Mouse (Mus musculus): Measurements from ENCODE around the gene Gm45808. TPM values are rescaled to one million over a fixed set of nuclear protein-coding genes. Genes with fewer than 3 reads are reported as not detected.

Gene Gm45808
- 0.35 and 0.77 TPM in 2 replicates for polyA plus RNA-seq (2015; fragmentation: Nextera tagmentation; extraction: Ambion mirVana)

GRCm38 (mm10) chr7:45486761-45487415 is at the start of gene Gm45808:
TSS of gene Gm45808 (minus strand) at chr7:45486811.

GRCm38 (mm10) chr7:45525809-45526473 is 39.3 kb upstream of the Gm45808 start, which contains the start of the genes Ppp1r15a and Plekha4:
TSS of gene Ppp1r15a (minus strand) at chr7:45526268.
TSS of gene Plekha4 (plus strand) at chr7:45526330.

GRCm38 (mm10) chr7:45509912-45510787 is 23.5 kb upstream of the Gm45808 start, which contains the start of gene Nucb1:
TSS of gene Nucb1 (minus strand) at chr7:45510406.

GRCm38 (mm10) chr7:45488293-45489204 is 1.9 kb upstream of the Gm45808 start, which contains the start of gene Dhdh:
TSS of gene Dhdh (minus strand) at chr7:45488805.

GRCm38 (mm10) chr7:45481374-45481927 is 5.2 kb downstream of the Gm45808 start, which contains the start of gene Tulp2:
TSS of gene Tulp2 (plus strand) at chr7:45481877.

GRCm38 (mm10) chr7:45466283-45467089 is 20.1 kb downstream of the Gm45808 start, which contains the start of gene Bax:
TSS of gene Bax (minus strand) at chr7:45466898.

GRCm38 (mm10) chr7:45459564-45460140 is 27.0 kb downstream of the Gm45808 start, which contains the start of gene Ftl1:
TSS of gene Ftl1 (minus strand) at chr7:45459884.

GRCm38 (mm10) chr7:45437521-45438276 is 48.9 kb downstream of the Gm45808 start, which contains the start of gene Ruvbl2:
TSS of gene Ruvbl2 (minus strand) at chr7:45438096.

GRCm38 (mm10) chr7:45434203-45435015 is 52.2 kb downstream of the Gm45808 start, which contains the start of gene Gys1:
TSS of gene Gys1 (plus strand) at chr7:45434844.

GRCm38 (mm10) chr7:45420615-45420919 is 66.0 kb downstream of the Gm45808 start, which contains the start of gene Lhb:
TSS of gene Lhb (plus strand) at chr7:45420820.

Small RNA genes lying within 50 kb of the gene (microRNA-seq; reads per million reads assigned to microRNA genes)
- not detected for gene Gm22133 (ENCODE audit: borderline replicate concordance, insufficient number of aligned reads)

Other genes starting within 250 kb of the Gm45808 start
- 3.9 and 5.3 TPM in 2 replicates for gene Cd37, start 247.7 kb downstream of the Gm45808 start, polyA plus RNA-seq (2015; fragmentation: Nextera tagmentation; extraction: Ambion mirVana)
- gene Slc6a16, start 245.7 kb downstream of the Gm45808 start, polyA plus RNA-seq (2015; fragmentation: Nextera tagmentation; extraction: Ambion mirVana), result 0.08 TPM in 1 of 2 replicates, not detected in the other
- gene Slc6a21, start 209.3 kb downstream of the Gm45808 start, polyA plus RNA-seq (2015; fragmentation: Nextera tagmentation; extraction: Ambion mirVana), result not detected in 2 replicates
- 12.4 and 14.0 TPM in 2 replicates for gene Trpm4, start 153.0 kb downstream of the Gm45808 start, polyA plus RNA-seq (2015; fragmentation: Nextera tagmentation; extraction: Ambion mirVana)
- 0.54 and 1.4 TPM in 2 replicates for gene Hrc, start 151.5 kb downstream of the Gm45808 start, polyA plus RNA-seq (2015; fragmentation: Nextera tagmentation; extraction: Ambion mirVana)
- gene Ppfia3, start 119.8 kb downstream of the Gm45808 start, polyA plus RNA-seq (2015; fragmentation: Nextera tagmentation; extraction: Ambion mirVana), result 2.6 and 3.3 TPM in 2 replicates
- 3.1 and 3.2 TPM in 2 replicates for gene Lin7b, start 116.2 kb downstream of the Gm45808 start, polyA plus RNA-seq (2015; fragmentation: Nextera tagmentation; extraction: Ambion mirVana)
- gene Snrnp70, start 91.1 kb downstream of the Gm45808 start, polyA plus RNA-seq (2015; fragmentation: Nextera tagmentation; extraction: Ambion mirVana), result 67.6 and 113 TPM in 2 replicates
- 0.06 and 0.09 TPM in 2 replicates for gene Kcna7, start 81.2 kb downstream of the Gm45808 start, polyA plus RNA-seq (2015; fragmentation: Nextera tagmentation; extraction: Ambion mirVana)
- 0.44 and 0.46 TPM in 2 replicates for gene Ntf5, start 73.1 kb downstream of the Gm45808 start, polyA plus RNA-seq (2015; fragmentation: Nextera tagmentation; extraction: Ambion mirVana)
- not detected in 2 replicates for gene Lhb, start 66.0 kb downstream of the Gm45808 start, polyA plus RNA-seq (2015; fragmentation: Nextera tagmentation; extraction: Ambion mirVana)
- 7.8 and 11.6 TPM in 2 replicates for gene Gys1, start 52.0 kb downstream of the Gm45808 start, polyA plus RNA-seq (2015; fragmentation: Nextera tagmentation; extraction: Ambion mirVana)
- gene Ruvbl2, start 48.7 kb downstream of the Gm45808 start, polyA plus RNA-seq (2015; fragmentation: Nextera tagmentation; extraction: Ambion mirVana), result 45.5 and 60.2 TPM in 2 replicates
- 4,437 and 5,089 TPM in 2 replicates for gene Ftl1, start 26.9 kb downstream of the Gm45808 start, polyA plus RNA-seq (2015; fragmentation: Nextera tagmentation; extraction: Ambion mirVana)
- gene Bax, start 19.9 kb downstream of the Gm45808 start, polyA plus RNA-seq (2015; fragmentation: Nextera tagmentation; extraction: Ambion mirVana), result 172 and 189 TPM in 2 replicates
- 0.33 and 0.91 TPM in 2 replicates for gene Tulp2, start 4.9 kb downstream of the Gm45808 start, polyA plus RNA-seq (2015; fragmentation: Nextera tagmentation; extraction: Ambion mirVana)
- gene Dhdh, start 2.0 kb upstream of the Gm45808 start, polyA plus RNA-seq (2015; fragmentation: Nextera tagmentation; extraction: Ambion mirVana), result 9.9 and 22.7 TPM in 2 replicates
- 163 and 205 TPM in 2 replicates for gene Nucb1, start 23.6 kb upstream of the Gm45808 start, polyA plus RNA-seq (2015; fragmentation: Nextera tagmentation; extraction: Ambion mirVana)
- gene Ppp1r15a, start 39.5 kb upstream of the Gm45808 start, polyA plus RNA-seq (2015; fragmentation: Nextera tagmentation; extraction: Ambion mirVana), result 25.5 and 32.7 TPM in 2 replicates
- 8.4 and 12.0 TPM in 2 replicates for gene Plekha4, start 39.5 kb upstream of the Gm45808 start, polyA plus RNA-seq (2015; fragmentation: Nextera tagmentation; extraction: Ambion mirVana)
- 1.1 and 3.2 TPM in 2 replicates for gene Hsd17b14, start 68.1 kb upstream of the Gm45808 start, polyA plus RNA-seq (2015; fragmentation: Nextera tagmentation; extraction: Ambion mirVana)
- gene Bcat2, start 83.3 kb upstream of the Gm45808 start, polyA plus RNA-seq (2015; fragmentation: Nextera tagmentation; extraction: Ambion mirVana), result 58.9 and 92.5 TPM in 2 replicates
- 0.57 and 1.8 TPM in 2 replicates for gene Fgf21, start 128.7 kb upstream of the Gm45808 start, polyA plus RNA-seq (2015; fragmentation: Nextera tagmentation; extraction: Ambion mirVana)
- gene Fut1, start 130.5 kb upstream of the Gm45808 start, polyA plus RNA-seq (2015; fragmentation: Nextera tagmentation; extraction: Ambion mirVana), result 0.17 TPM in 1 of 2 replicates, not detected in the other
- gene Izumo1, start 135.0 kb upstream of the Gm45808 start, polyA plus RNA-seq (2015; fragmentation: Nextera tagmentation; extraction: Ambion mirVana), result 0.21 and 0.27 TPM in 2 replicates
- gene Rasip1, start 140.7 kb upstream of the Gm45808 start, polyA plus RNA-seq (2015; fragmentation: Nextera tagmentation; extraction: Ambion mirVana), result 7.4 and 12.5 TPM in 2 replicates
- 5.8 and 7.0 TPM in 2 replicates for gene Mamstr, start 153.2 kb upstream of the Gm45808 start, polyA plus RNA-seq (2015; fragmentation: Nextera tagmentation; extraction: Ambion mirVana)
- 0.12 and 0.36 TPM in 2 replicates for gene Fut2, start 179.6 kb upstream of the Gm45808 start, polyA plus RNA-seq (2015; fragmentation: Nextera tagmentation; extraction: Ambion mirVana)
- gene Ntn5, start 197.2 kb upstream of the Gm45808 start, polyA plus RNA-seq (2015; fragmentation: Nextera tagmentation; extraction: Ambion mirVana), result 0.25 TPM in 1 of 2 replicates, not detected in the other
- gene Sec1, start 207.6 kb upstream of the Gm45808 start, polyA plus RNA-seq (2015; fragmentation: Nextera tagmentation; extraction: Ambion mirVana), result 0.14 and 0.33 TPM in 2 replicates
- 8.4 and 17.6 TPM in 2 replicates for gene Car11, start 213.0 kb upstream of the Gm45808 start, polyA plus RNA-seq (2015; fragmentation: Nextera tagmentation; extraction: Ambion mirVana)
- gene Dbp, start 218.3 kb upstream of the Gm45808 start, polyA plus RNA-seq (2015; fragmentation: Nextera tagmentation; extraction: Ambion mirVana), result 40.4 and 69.7 TPM in 2 replicates
- gene Rpl18, start 228.6 kb upstream of the Gm45808 start, polyA plus RNA-seq (2015; fragmentation: Nextera tagmentation; extraction: Ambion mirVana), result 795 and 838 TPM in 2 replicates
- gene Sphk2, start 231.2 kb upstream of the Gm45808 start, polyA plus RNA-seq (2015; fragmentation: Nextera tagmentation; extraction: Ambion mirVana), result 13.2 and 16.9 TPM in 2 replicates
- 0.14 and 0.47 TPM in 2 replicates for gene Fam83e, start 234.4 kb upstream of the Gm45808 start, polyA plus RNA-seq (2015; fragmentation: Nextera tagmentation; extraction: Ambion mirVana)
- gene Spaca4, start 239.0 kb upstream of the Gm45808 start, polyA plus RNA-seq (2015; fragmentation: Nextera tagmentation; extraction: Ambion mirVana), result not detected in 2 replicates